Mouse (Mus musculus) frontal cortex, postnatal 10 days (tissue): ENCODE results near the gene Tbc1d22a.

ENCODE experiments used
- DNase-seq, 2 experiments: peaks; one replicate each; pipeline ENCODE4 v3.0.0; 2022; ENCODE audit warnings: low spot score in 2 of 2, mixed read lengths in 1 of 2

The Tbc1d22a gene

GRCm38 (mm10) chr15:86334745-86335144, 120.5 kb downstream of the Tbc1d22a start:
- no peak for DNase-seq

GRCm38 (mm10) chr15:86335781-86336180, 121.5 kb downstream of the Tbc1d22a start:
- no peak for DNase-seq

- no peak for DNase-seq
Observed at GRCm38 (mm10) chr15:86337726-86338125, 123.5 kb downstream of the Tbc1d22a start.

- no peak for DNase-seq
Observed at GRCm38 (mm10) chr15:86339736-86340135, 125.5 kb downstream of the Tbc1d22a start.

GRCm38 (mm10) chr15:86340766-86341165, 126.5 kb downstream of the Tbc1d22a start:
- DNase-seq = no peak

- no peak for DNase-seq
Observed at GRCm38 (mm10) chr15:86342637-86343375, 128.5 kb downstream of the Tbc1d22a start.

GRCm38 (mm10) chr15:86344906-86345331, 130.7 kb downstream of the Tbc1d22a start:
- no peak for DNase-seq

GRCm38 (mm10) chr15:86345907-86346306, 131.6 kb downstream of the Tbc1d22a start:
- no peak for DNase-seq

- DNase-seq = no peak
Observed at GRCm38 (mm10) chr15:86346606-86347005, 132.3 kb downstream of the Tbc1d22a start.

GRCm38 (mm10) chr15:86354932-86355331, 140.7 kb downstream of the Tbc1d22a start:
- DNase-seq = no peak

GRCm38 (mm10) chr15:86355857-86356256, 141.6 kb downstream of the Tbc1d22a start:
- DNase-seq = no peak

- DNase-seq = no peak
Observed at GRCm38 (mm10) chr15:86360376-86360775, 146.1 kb downstream of the Tbc1d22a start.

- peak in 1 of 2 experiments; percentile 38 for DNase-seq
Observed at GRCm38 (mm10) chr15:86362306-86363150, 148.3 kb downstream of the Tbc1d22a start.

GRCm38 (mm10) chr15:86363841-86364295, 149.6 kb downstream of the Tbc1d22a start:
- no peak for DNase-seq

GRCm38 (mm10) chr15:86364948-86365658, 150.8 kb downstream of the Tbc1d22a start:
- no peak for DNase-seq

GRCm38 (mm10) chr15:86366726-86367125, 152.5 kb downstream of the Tbc1d22a start:
- DNase-seq = no peak

- DNase-seq = no peak
Observed at GRCm38 (mm10) chr15:86367247-86367646, 153.0 kb downstream of the Tbc1d22a start.

- DNase-seq = no peak
Observed at GRCm38 (mm10) chr15:86370846-86371245, 156.6 kb downstream of the Tbc1d22a start.

- no peak for DNase-seq
Observed at GRCm38 (mm10) chr15:86375262-86375661, 161.0 kb downstream of the Tbc1d22a start.

- DNase-seq = no peak
Observed at GRCm38 (mm10) chr15:86375860-86376394, 161.7 kb downstream of the Tbc1d22a start.

- no peak for DNase-seq
Observed at GRCm38 (mm10) chr15:86383278-86383677, 169.0 kb downstream of the Tbc1d22a start.

GRCm38 (mm10) chr15:86385436-86385835, 171.2 kb downstream of the Tbc1d22a start:
- DNase-seq = no peak
